Mouse (Mus musculus): ENCODE results near the gene Ina. TPM values are rescaled to one million over a fixed set of nuclear protein-coding genes. Genes with fewer than 3 reads are reported as not detected.

The Ina gene
- total RNA-seq, 2 experiments from 2014 or later = 185 to 190 TPM

DNA sequence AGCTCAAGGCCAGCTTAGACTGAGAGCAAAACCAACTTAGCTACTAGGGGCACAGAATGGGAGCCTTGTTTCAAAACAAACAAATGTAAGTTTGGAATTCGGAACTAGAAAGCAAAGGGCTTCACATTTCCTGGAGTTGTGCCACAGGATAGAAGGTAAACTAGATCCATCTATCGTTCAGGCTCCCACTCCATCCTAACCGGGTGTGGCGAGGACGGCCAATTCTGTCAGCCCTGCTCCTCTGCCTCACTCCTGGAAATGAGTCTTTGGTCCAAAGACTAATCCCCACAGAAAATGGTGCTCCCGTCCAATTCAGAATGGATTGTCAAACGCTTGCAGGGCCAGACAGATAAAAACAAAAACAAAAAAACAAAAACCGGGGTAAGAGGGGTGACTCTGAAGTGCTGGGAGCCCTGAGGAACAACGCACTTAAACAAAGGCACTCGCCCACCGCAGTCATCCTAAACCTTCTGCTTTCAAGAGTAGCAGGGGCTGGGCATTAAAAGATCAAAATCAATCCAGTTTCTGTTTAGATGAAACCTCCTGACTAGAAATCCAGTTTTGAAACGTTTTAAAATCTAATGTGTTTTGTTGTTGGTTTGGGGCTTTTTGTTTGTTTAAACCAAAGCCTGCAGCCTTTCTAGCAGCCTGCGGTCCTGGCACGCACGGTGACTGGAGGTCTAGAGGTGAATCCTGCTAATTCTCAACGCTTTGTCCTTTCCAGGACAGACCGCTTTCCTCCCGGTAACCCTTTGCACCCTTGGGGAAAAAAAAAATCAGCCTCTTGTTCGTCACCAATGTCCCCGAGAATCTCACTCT, 949 bp upstream of the Ina start:
- no peak for DNase-seq (ENCODE audit: low spot score in 2 of 2)

DNA sequence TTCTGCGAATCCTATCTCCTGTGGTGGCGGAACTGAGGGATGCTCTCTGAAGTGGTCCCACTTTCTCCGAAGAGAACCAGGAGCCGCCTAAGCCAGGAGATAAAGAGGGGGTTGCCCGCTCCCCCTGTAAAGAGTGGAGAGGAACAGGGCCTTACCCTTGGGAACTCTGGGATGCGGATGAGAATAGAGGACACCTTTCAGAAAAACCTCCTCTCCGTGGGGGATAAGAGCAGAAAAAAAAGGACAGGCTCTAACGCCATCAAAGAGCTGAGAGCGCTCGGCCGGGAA, 395 bp upstream of the Ina start:
- no peak for DNase-seq (ENCODE audit: low spot score in 2 of 2)

DNA sequence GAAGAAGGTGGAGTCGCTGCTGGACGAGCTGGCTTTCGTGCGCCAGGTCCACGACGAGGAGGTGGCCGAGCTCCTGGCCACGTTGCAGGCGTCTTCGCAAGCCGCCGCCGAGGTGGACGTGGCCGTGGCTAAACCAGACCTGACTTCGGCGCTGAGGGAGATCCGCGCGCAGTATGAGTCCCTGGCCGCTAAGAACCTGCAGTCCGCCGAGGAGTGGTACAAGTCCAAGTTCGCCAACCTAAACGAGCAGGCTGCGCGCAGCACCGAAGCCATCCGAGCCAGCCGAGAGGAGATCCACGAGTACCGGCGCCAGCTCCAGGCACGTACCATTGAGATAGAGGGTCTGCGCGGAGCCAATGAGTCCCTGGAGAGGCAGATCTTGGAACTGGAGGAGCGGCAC, 898 bp downstream of the Ina start:
- DNase-seq (ENCODE audit: low spot score in 2 of 2) = peak in 1 of 2 experiments; percentile 51

DNA sequence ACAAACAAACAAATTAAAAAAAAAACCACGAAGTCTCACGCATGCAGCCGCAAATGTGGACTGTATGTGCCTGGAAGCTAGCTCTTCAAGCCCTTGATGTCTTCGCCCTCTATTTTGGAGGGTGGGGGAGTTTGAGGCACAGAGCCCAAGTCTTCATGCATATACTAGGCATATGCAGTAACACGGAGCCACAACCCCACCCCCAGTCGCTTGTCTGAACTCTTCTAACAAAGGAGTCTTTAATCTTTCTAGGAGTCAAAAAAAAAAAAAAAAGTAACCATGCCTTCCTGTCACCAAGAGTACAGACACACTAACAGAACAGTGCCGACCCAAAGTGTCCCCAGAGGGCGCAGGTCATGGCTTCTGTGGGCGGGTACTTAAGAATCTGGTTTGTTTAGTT, 1.5 kb downstream of the Ina start:
- no peak for DNase-seq (ENCODE audit: low spot score in 2 of 2)

DNA sequence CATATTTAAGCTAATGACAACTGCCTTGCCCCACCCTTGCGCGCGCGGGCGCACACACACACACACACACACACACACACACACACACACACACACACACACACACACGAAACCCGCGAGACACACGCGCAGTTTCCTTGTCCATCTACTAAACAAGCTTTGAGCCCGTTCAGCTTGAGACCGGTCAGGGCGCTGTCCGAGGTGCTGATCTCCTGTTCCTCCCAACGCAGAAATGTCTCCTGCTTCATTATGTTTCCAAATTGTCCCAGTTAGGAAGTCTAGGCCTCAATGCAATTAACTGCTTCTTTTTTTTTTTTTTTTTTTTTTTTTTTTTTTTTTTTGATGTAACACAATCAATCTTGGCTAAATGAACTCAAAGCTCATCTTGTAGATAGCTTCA, 2.0 kb downstream of the Ina start:
- DNase-seq (ENCODE audit: low spot score in 2 of 2) = peak in 1 of 2 experiments; percentile 41

DNA sequence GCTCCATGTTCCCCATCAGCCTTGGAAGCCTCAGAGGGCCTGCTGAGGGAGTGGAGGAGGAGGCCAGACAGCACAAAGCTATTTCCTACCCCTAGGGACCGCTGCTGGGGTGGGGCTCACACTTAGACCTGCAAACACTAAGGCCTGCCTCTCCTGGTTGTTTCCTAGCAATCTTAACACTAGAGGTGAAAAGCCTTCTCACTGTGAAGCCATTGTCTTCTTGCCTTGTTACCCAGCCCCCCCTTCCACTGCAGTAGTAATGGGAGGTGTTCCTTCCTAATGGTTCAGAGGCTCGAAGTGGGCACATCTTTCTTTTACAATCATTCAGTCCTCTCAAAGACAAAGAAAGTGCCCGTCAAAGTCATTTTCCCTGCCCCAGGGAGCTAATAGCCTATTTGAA, 3.3 kb downstream of the Ina start:
- DNase-seq (ENCODE audit: low spot score in 2 of 2) = no peak

DNA sequence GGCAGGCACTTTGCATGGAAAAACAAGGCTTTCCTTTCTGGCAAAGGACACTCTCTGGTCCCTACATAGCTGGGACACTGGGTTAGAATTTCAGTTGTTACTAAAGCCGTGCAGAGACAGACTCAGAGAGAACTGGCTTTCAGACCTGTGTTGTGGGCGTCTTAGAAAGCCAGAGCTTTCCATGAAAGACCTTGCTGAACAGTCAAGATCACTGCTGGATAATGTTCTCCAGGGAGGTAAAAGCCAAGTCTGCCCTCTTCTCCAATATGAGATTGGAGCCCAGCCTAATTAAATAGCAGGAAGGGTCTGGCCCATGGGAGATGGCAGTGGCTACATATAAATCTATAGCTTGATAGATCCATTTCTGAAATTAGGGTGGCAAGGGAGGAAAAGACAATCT, 3.8 kb downstream of the Ina start:
- no peak for DNase-seq (ENCODE audit: low spot score in 2 of 2)

DNA sequence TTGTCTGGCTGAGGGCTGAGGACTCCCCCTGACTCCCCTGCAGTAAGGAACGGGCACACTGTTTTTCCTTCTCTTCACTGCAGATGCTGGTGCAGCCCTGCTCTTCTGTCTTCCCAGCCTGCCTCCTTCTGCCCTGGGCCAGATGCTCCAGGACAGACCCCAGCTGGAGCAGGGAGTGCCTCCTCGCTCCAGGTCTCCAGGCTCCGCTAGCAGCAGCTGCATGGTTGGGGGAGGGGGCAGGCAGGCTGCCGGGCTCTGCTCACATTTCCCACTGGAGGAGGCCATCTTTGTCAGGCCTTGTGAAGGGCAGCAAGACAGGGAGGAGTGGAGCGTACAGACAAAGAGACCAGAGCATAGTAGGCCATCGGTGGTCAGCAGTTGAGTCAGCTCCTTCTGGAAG, 4.8 kb downstream of the Ina start:
- no peak for DNase-seq (ENCODE audit: low spot score in 2 of 2)

DNA sequence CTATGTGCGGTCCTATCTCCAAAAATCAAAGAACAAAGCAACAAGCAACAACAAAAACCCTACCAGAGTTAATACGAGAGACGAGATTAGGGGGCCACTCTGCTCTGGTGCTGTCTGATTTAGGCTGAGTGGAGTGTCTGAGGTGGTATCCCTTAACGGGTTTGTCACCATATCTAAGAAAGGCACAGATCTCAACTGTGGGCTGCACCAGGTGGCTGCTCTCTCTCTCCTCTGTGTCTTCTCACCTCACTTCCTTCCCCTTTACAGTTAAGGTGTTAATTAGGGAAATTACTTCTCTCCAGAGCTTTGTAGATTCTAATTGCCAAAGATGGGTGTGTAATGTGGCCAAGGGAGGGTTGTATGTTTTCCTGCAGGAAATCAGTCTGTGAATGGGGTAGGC, 8.2 kb downstream of the Ina start:
- DNase-seq (ENCODE audit: low spot score in 2 of 2) = no peak

DNA sequence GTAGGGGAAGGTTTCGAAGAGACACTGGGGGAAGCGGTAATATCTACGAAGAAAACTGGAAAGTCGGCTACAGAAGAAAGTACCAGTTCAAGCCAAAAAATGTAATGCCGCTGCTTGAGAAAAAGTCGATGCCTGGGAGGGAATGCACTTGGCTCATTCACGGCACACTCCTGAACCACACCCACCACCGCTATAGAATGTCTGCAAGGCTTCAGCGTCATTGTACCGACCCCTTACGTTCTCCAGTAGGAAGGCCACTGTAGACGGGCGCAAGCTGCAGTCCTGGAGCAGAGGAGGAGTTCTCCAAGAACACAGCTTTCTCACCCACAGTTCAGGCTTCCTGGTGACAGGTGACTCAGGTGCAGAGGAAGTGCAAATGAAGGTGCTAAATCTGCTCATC, 9.0 kb downstream of the Ina start:
- no peak for DNase-seq (ENCODE audit: low spot score in 2 of 2)

DNA sequence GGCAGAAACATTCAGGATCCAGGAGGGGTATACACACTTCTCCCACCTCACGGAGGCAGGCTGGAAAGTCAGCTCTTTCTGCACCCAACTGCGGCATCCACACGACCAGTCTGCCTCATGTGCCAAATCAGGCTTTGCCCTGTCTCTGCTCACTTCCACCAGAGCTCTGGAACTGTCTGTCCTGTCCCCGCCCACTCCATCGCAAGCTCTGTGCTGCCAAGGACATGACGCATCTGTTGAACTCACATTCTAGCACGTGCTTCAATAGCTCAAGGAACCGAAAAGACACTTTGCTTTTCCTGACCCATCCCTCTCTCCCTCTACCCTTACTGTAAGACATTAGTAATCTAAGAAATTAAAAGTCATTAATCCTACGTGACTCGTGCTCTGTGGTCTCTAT, 10.5 kb downstream of the Ina start:
- no peak for DNase-seq (ENCODE audit: low spot score in 2 of 2)

DNA sequence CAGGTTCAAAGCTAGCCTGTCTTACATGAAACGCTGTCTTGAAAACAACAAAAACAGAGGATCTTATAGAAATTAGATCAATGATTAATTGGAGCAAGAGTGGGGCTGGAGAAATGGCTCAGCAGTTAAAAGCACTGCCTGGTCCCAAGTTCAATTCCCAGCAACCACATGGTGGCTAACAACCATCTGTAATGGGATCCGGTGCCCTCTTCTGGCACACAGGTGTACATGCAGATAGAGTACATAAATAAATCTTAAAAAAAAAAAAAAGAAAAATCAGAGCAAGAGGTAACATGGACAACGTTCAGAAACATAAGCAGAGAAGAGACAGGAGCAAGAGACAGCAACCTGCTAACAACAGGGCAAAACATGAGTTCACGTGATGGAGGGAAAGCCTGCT, 12.0 kb downstream of the Ina start:
- no peak for DNase-seq (ENCODE audit: low spot score in 2 of 2)

DNA sequence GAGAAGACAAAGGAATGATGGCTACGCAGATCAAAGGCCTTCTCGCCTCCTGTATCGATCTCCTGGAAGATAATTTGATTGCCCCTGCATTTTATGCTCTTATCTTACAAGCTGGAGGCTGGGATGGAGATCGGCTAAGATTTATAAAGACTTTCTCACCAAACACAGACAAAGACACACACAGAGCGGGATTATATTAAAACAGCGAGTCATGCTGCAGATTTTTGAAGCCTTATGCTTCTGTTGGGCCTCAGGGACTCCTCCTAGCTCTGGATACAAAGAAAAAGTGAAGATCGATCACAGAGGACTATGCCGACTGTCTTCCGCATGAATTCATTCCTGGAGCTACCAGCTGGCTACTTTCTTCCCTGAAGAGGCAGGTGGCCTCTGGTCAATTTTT, 15.3 kb downstream of the Ina start:
- DNase-seq (ENCODE audit: low spot score in 2 of 2) = no peak

DNA sequence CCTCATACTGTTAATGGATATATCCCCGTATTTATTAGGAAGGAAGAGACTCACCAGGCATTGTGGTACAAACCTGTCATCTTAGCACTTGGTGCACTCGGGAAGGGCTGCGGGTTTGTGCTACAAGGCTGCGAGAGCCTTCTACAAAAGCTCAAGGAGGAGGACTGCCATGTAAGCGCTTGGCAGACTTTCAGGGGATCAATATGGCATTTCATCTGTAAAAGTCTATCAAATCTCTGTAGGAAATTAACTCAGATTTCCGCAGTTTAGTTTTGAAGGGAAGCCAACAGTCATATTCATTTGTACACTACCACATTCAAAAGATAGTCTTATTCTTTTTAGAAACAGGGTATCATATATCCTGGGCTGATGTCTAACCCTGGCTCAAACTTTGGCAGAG, 17.3 kb downstream of the Ina start:
- DNase-seq (ENCODE audit: low spot score in 2 of 2) = no peak

DNA sequence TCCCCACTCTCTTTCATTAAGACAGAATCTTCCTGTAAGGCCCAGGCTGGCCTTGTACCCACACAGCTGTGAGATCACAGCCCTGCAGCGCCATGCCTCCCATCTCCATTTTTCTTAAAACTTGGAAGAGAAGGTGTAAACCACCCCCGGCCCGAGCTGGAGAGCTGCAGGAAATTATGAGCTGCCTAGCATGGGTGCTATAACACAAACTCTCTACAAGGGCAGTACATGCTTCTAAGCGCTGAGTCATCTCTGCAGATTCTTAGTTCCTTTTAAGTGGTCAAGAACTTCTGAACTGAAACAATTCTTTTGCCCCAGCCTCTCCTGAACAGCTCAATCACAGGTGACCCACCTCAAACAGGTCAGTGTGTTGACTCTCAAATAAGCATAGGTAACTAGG, 20.4 kb downstream of the Ina start:
- no peak for DNase-seq (ENCODE audit: low spot score in 2 of 2)

DNA sequence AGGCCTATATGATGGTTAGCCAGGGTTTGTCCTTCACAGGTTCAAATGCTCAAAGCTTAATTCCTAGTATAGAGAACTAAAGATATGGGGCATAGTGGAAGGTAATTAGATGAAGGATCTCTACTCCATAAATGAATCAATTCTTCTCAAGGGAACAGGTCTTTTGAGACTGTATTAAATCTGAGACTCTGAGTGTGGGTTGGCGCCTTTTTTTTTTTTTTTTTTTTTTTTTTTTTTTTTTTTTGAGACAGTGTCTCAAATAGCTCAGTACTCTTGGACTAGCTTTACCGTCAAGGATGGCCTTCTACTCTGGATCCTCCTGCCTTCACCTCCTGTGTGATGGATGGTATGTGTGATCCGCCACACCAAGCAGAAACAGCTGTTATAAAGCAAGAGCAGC, 22.1 kb downstream of the Ina start:
- DNase-seq (ENCODE audit: low spot score in 2 of 2) = no peak

DNA sequence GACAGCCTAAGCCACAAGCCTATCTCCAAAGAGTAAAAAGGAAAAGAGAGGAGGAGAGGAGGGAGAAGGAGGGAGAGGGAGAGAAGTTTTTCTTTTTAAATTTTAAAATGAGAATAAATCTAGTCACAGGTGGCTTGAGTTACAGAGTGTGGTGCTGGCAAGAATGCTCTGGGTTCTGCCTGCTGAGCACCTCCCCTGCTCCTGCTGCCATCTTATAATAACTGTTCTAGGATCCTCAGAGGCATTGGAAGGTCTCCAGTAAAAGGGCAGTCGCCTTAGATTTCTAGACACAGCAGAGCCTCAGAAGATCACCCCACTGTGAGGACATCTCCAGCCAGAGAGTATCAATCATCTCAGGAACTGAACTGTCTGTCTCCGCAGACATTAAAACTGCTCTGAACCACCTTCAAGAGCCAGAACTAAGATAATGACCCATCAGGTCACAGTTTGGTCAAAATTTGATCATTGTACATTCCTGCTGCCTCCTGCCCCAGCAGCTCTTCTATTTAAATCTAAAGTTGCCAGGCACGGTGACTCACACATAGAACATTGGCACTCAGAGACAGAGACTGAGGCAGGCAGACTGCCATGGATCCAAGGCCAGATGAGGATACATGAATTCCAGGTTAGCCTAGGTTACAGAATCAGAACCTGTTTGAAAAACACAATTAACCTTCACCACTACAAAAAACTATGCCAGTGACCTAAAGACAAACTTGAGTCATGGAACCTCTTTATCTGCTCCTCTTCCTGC, 26.4 kb downstream of the Ina start:
- no peak for DNase-seq (ENCODE audit: low spot score in 2 of 2)

DNA sequence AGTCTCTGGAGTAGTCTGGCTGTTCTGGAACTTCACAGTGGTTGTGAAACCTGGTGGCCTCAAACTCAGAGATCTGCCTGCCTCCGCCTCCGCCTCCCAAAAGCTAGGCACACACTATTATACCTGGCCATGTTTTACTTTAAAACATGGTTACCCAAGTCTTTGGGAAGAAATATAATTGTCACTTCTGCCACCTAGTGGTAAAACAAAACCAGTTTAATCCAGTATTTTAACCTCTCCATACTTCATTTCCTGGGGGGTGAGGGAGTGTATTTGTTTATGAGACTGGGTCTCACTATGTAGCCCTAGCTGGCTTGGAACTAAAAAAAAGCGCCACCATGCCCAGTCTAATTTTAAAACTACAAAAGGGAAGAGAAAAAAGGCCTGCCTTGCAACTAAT, 29.1 kb downstream of the Ina start:
- no peak for DNase-seq (ENCODE audit: low spot score in 2 of 2)

DNA sequence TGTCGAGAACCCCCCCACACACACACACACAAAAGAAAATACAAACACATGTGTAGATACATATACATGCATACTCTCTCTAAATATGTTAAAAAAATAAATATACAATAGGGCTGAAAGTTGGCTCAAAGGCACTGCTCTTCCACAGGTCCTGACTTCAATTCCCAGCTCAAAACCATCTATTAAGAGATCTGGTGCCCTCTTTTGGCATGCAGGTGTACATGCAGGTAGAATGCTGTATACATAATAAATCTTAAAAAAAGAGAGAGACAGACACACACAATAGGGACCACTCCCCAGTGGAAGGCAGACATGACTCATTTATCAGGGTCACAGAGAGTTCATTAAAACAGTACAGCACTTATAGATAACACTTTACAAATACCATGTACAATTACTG, 31.8 kb downstream of the Ina start:
- DNase-seq (ENCODE audit: low spot score in 2 of 2) = no peak

DNA sequence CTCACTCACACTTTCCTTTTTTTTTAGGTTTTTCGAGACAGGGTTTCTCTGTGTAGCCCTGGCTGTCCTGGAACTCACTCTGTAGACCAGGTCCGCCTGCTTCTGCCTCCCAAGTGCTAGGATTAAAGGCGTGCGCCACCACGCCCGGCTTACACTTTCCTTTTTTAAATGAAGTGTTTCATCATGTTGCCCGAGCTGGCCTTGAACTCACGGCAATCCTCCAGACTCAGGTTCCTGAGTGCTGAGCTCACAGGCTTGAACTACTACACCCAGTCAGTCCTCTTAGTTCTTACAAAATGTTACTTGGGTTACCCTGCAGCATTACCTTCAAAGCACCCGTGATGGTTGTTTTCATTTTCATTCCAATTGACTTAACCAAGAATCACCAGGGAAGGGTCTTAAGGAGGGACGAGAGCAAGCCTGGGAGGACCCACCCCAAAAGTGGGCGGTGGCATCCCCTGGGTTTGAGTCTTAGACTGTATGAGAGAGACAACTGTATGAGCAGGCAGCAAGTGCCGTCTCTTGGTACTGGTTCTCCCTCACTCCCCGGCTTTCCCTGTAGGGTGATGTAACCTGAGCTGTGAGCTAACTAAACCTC, 32.8 kb downstream of the Ina start:
- DNase-seq (ENCODE audit: low spot score in 2 of 2) = no peak

DNA sequence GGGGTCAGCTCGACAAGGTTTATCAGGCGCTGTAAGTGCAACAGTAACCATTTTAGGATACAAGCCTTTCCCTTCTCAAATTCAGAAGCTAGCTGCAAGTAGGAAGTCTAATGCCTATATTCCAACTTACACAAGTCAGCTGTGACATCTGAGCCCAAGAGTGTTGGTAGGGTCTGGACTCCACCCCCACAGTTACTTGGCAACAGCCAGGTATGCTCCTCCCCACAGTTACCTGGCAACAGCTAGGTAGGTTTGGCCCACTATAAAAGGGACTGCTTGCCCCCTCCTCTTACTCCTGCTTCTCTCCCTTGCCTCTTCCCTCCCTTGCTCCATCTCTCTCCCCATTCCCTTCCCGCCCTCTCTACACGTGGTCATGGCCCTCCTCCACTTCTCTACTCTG, 34.6 kb downstream of the Ina start:
- DNase-seq (ENCODE audit: low spot score in 2 of 2) = no peak

DNA sequence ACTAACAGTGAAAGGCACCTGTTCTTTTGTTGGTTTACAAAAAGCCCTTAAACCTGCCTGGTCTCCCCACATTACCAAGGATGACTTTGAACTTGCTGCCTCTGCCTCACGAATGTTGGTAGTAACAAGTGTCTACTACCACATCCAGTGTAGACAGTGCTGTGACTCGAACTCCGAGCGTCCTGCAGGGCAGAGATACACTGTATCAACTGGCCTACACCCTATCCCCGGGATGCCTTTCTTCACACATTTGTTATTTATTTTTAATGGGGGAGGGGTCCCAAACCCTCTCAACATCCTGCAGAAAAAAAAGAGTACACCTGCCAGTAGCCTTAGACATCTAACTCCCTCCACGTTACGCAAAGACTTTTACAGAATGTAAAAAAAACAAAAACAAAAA, 35.3 kb downstream of the Ina start:
- DNase-seq (ENCODE audit: low spot score in 2 of 2) = no peak
